Mouse (Mus musculus): ENCODE results near the gene Gm10188. TPM values are rescaled to one million over a fixed set of nuclear protein-coding genes. Genes with fewer than 3 reads are reported as not detected.

Gm10188 gene
- polyA plus RNA-seq, 1 experiment: not detected

DNA sequence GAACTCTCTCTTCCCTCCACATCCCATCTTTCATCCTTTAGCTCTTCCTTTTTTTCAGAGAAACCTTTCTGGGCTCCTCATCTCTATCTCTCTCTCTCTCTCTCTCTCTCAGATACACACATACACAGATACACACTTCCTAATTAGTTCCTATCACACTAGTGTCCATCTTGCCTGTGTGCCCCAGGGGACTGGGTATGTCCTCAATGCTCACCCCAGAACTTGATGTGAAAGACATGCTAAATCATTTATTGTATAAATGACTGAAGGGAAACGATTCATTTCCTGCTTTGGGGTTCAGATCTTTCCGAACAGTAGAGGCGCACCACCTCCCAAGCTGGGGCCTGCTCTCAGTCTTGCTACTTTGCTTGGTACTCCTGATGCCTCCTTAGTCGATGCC, 40.3 kb downstream of the Gm10188 start:
- H3K27ac ChIP-seq (ENCODE audit: insufficient read depth, low read depth, low read length): no peak overlapping the region
- peaks cover 1% of the 10 kb centered on the region; the same call in 1 of the 2 replicates for H3K4me1 ChIP-seq (ENCODE audit: control insufficient read depth, insufficient read depth, low read length)
- no peak overlapping the region for H3K4me3 ChIP-seq (ENCODE audit: insufficient read depth, low read length)
- no peak for TF ChIP-seq POLR2A (IDR thresholded peaks at IDR 0.05; ENCODE audit: borderline replicate concordance, low read depth, low read length)
- no peak for TF ChIP-seq CTCF (IDR thresholded peaks at IDR 0.05; ENCODE audit: low read depth, low read length)

DNA sequence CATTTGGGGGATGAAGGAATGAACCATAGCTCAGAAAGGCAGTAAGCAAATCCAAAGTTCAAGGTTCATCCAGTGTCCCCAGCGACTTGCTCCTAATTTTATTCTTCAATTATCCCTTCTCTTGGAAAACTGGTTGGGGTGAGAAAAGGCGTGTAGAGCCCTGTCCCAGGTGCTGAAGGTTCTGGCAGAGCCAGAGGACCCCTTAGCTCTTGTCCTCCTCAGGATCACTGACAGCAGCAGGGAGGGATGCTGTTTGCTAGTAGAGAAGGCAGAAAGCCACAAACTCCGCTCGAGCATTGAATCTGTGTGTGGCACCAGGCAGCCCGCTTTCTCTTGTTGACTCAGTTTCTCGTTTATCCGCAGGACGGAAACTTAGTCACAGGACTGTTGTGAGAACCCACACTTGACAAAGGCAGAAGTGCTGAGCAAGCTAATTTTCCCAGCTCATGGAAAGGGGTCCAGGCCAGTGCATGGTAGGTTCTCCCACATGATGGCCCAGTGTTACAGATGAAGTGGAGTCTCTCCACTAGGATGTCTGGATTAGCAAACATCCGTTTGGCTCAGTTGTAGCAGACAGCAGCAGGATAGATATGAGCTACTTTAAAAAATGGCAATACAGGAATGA, 41.0 kb downstream of the Gm10188 start:
- Histone ChIP-seq H3K4me3 (ENCODE audit: insufficient read depth, low read length) (no peak overlapping the region), H3K27ac (ENCODE audit: insufficient read depth, low read depth, low read length) (no peak overlapping the region), H3K4me1 (ENCODE audit: control insufficient read depth, insufficient read depth, low read length) (no peaks in the 10 kb centered on the region)
- TF ChIP-seq CTCF (IDR thresholded peaks at IDR 0.05; ENCODE audit: low read depth, low read length): no peak
- TF ChIP-seq POLR2A (IDR thresholded peaks at IDR 0.05; ENCODE audit: borderline replicate concordance, low read depth, low read length): no peak

DNA sequence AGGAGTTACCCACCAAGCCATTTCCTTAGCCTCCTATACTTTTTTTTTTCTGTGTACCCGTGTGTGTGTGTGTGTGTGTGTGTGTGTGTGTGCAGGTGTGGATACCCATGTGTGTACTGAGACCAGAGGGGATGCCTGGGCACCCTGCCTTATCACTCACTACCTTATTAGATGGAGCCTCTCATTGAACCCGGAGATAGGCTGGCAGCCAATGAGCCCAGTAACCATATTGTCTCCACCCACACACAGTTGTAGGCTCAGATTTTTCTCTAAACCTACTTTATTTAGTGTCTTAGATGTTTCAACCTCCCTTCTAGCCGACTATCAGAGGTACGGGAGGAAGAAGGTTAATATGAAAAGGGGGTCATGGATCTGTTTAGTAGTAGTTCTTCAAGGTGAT, 43.3 kb downstream of the Gm10188 start:
- Histone ChIP-seq H3K4me1 (ENCODE audit: control insufficient read depth, insufficient read depth, low read length) (no peaks in the 10 kb centered on the region), H3K4me3 (ENCODE audit: insufficient read depth, low read length) (no peak overlapping the region)
- TF ChIP-seq CTCF (IDR thresholded peaks at IDR 0.05; ENCODE audit: low read depth, low read length) (no peak), POLR2A (IDR thresholded peaks at IDR 0.05; ENCODE audit: borderline replicate concordance, low read depth, low read length) (no peak)

More for the DNA sequence above, 43.3 kb downstream of the Gm10188 start:
- no peak overlapping the region for H3K27ac ChIP-seq (ENCODE audit: insufficient read depth, low read depth, low read length)

Other genes with a start within 250 kb of the Gm10188 start
- 59.7 and 66.6 TPM in 2 replicates for gene Elk4, start 222.2 kb downstream of the Gm10188 start, polyA plus RNA-seq (2012; ENCODE audit: insufficient read depth, insufficient read length, missing spikeins)
- gene Mfsd4a, start 161.7 kb downstream of the Gm10188 start, polyA plus RNA-seq (2012; ENCODE audit: insufficient read depth, insufficient read length, missing spikeins): not detected in 2 replicates
- 56.1 and 65.3 TPM in 2 replicates for gene Cdk18, start 90.1 kb downstream of the Gm10188 start, polyA plus RNA-seq (2012; ENCODE audit: insufficient read depth, insufficient read length, missing spikeins)
- gene Lemd1, start 38.3 kb downstream of the Gm10188 start, polyA plus RNA-seq (2012; ENCODE audit: insufficient read depth, insufficient read length, missing spikeins): not detected in 2 replicates
- gene AC124108.1, start 38.3 kb downstream of the Gm10188 start, polyA plus RNA-seq (2012; ENCODE audit: insufficient read depth, insufficient read length, missing spikeins): not detected in 2 replicates
- not detected in 2 replicates for gene Klhdc8a, start 68.9 kb upstream of the Gm10188 start, polyA plus RNA-seq (2012; ENCODE audit: insufficient read depth, insufficient read length, missing spikeins)
- 22.6 and 24.5 TPM in 2 replicates for gene Nuak2, start 86.4 kb upstream of the Gm10188 start, polyA plus RNA-seq (2012; ENCODE audit: insufficient read depth, insufficient read length, missing spikeins)
- gene Tmcc2, start 161.5 kb upstream of the Gm10188 start, polyA plus RNA-seq (2012; ENCODE audit: insufficient read depth, insufficient read length, missing spikeins): 9.3 and 11.2 TPM in 2 replicates
- 24.1 and 26.8 TPM in 2 replicates for gene Dstyk, start 187.8 kb upstream of the Gm10188 start, polyA plus RNA-seq (2012; ENCODE audit: insufficient read depth, insufficient read length, missing spikeins)
- gene Rbbp5, start 247.6 kb upstream of the Gm10188 start, polyA plus RNA-seq (2012; ENCODE audit: insufficient read depth, insufficient read length, missing spikeins): 45.1 and 46.2 TPM in 2 replicates